Mouse (Mus musculus) frontal cortex, postnatal 36 days (tissue): Measurements from ENCODE around the gene Gprin3.
"Not testable (repeated sequence)": the region's sequence is repeated elsewhere in the genome, so short reads cannot be mapped to it uniquely, and the experiment has no call there.

Experiments used
- DNase-seq, 2 experiments: peaks; one replicate each; pipeline ENCODE4 v3.0.0; 2022; ENCODE audit warnings: low spot score in 2 of 2

Gene Gprin3

DNA sequence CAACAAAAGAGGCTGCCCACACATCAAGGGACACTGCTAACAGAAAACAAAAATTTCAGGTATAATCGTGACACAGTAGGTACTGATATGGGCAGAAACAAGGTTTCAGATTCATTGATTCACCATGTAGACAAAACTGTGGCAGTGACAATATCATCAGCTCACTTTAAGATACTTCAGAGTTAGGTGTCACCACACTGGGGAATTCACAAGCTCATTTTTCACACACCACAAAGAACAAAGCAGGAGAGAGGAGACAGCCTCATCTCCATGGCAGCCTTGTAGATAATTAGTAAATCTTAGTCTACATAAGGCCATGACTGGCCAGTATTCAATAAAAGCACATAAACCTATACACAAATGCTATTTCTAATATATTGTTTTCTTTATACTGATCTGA is 77.4 kb downstream of the Gprin3 start:
- DNase-seq = no peak

DNA sequence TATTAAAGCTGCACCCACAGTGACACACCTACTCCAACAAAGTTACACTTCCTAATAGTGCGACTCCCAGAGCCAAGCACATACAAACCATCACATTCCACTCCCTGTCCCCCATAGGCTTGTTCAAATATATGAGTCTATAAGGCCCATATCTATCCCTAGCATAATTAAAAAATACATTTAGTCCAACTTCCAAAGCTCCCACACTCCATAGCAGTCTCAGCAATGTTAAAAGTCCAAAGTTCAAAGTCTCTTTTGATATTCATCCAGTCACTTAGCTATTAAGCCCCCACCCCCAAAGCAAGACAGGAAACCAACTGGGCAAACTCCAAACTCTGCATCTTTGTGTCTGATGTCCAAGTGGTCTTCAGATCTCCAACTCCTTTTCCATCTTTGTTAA is 84.9 kb downstream of the Gprin3 start:
- no peak for DNase-seq

DNA sequence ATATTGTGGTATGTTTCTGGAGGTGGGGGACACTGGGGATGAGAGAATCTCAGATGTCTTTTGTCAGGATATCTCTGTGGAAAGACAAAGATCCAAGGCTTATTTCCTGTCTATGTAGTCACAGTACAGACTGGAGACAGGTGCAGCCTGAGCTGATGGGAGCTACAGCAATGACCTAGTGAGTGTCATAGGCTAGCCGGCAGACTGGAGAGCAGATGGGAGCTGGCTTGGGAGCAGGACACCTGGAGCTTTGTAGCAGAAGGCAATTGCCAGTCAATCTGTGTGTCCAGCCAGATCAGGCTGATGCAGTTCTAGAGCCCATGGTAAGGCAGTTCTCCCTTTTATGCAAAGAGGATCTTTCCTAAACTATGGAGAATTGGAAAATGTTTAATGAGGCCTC is 97.8 kb downstream of the Gprin3 start:
- DNase-seq = no peak

DNA sequence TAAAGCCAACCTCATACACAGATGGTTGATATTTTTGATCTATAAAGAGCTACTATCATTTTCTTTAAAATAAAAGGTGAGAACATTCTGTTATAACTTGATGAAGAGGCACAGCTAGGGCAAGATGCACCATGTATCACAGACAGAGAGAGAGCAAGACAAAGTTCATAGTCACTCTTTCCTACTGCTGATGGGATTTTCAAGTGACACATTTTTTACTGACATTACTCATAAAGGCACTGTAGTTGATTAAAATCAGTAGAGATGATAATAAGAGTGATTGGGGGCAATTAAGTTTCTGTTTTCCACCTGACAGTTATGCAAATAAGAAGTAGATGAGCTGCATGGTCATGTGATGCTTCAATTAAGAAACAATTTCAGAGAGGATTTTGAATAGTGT is 110.2 kb downstream of the Gprin3 start:
- DNase-seq = no peak

DNA sequence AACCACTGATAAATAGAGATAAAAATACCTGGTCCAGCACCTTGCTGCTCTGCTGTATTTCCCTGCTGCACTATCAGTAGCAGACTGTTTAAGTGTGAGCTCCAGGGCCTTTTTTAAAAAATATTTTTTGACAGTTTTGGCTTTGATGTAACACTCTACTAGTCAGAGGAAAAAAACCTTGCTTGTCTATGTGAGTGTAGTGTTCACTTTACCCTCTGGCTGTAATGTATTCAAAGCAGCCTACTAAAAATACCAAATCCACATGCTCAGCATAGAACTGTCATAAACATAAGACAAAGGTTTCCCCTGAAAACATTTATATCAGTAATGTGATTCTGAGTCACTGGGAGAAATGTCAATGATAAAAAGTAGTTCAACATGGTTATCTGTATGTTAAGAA is 111.0 kb downstream of the Gprin3 start:
- DNase-seq = no peak

DNA sequence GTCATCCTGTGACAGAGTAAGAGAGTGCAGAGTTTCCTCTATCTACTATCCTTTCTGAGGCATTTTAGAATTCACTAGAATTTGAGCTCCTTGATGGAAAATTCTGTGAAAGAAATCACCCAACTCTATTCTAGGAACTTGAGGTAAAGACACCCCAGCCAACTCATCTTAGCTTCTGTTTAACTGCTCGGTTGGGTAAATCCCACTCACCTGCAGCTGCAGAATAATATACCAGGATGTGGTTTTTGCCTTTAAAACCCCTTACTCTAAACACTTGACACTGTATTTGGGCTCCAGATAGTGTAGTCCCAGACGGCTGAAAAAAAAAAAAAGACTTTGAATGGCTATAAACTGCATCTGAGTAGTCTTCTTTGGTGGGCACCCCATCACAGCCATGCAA is 112.9 kb downstream of the Gprin3 start:
- no peak for DNase-seq

DNA sequence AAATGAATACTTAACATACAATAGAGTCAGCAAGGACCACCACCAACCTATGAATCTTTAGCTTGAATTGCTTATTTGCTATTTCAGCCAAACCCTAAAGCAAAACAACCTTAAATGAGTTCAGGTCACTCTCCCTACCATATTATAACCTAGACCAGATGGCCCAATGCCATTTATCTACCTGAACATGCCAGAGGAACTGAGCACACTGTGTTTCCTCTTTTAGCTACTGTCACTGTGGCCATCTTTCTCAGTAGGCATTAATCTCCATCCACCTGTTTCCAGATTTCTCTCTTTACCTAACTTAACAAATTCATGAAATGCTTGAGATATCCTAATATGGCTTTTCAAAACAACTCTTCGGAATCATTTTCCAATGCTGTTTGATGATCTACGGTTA is 114.9 kb downstream of the Gprin3 start:
- no peak for DNase-seq

DNA sequence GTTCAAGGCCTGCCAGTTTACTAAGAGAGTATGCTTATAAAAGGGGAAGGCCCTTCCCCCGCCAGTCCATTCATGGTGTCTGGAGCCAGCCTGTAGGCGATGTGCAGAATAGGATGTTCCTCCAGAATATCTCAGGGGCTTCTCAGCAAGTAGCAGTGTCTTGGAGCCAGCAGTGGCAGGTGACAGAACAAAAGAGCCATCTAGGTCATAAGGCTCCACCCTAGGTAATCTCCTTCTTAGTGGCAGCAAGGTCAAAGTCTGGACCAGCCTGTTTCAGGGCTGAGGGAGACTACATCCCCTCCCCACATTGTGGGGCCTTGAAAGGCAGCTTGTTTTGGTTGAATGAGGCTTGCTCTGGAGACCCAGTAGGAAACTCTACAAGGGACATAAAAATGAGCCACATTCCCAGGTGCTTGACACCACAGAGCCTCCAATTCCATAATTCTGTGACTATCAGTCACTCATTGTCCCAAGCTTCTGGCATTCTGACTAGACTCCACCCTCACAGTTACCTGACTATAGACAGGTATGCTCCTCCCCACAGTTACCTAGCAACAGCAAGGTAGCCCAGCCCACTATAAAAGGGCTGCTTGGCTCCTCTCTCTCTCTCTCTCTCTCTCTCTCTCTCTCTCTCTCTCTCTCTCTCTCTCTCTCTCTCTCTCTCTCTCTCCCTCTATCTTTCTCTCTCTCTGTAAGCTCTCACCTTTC is 121.7 kb downstream of the Gprin3 start:
- DNase-seq = not testable (repeated sequence)

DNA sequence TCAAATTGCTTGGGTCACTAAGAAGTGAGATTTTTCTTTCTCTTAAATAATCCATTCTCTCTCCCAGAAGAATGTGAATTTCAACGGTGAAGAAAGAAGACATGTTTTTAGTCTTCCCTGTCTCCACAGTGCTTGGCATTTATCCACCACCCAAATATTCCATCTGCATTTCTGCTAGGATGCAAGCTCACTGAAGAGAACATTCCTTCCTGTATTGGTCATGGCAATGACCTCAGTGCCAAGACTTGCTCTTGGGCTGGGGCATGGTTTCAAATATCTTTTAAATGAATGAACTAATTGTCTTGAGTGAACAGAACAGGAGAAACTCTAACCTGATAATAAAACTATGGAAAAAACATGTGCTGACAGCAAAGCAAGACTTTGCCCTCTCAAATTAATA is 123.1 kb downstream of the Gprin3 start:
- DNase-seq = no peak
